Mouse (Mus musculus) lung, postnatal 0 days (tissue): ENCODE measurements at regions not wholly inside any gene's neighbourhood (a gene's known extent, or its start where the extent isn't known, plus 50 kb on each side); places are given as distances from the start of the nearest gene placed in this dataset.

Source experiments
- ATAC-seq: fragments of 200-750 bp; cut with Nextera tagmentation; 2 replicates; pipeline ENCODE4 v1.8.0; 2017; ENCODE audit warnings: moderate library complexity
- DNase-seq: peaks from one replicate; pipeline ENCODE4 v3.0.0-alpha.2; 2016; ENCODE audit warnings: low spot score
- H3K27ac ChIP-seq: fragments of 300-500 bp; sonication (generic); 2 replicates; pipeline ENCODE4 v1.5.1; 2014; ENCODE audit warnings: antibody characterized with exemption, mild to moderate bottlenecking, low read length, mixed read lengths
- H3K27me3 ChIP-seq: fragments of 300-500 bp; sonication (generic); replicated peaks from 2 replicates; pipeline ENCODE4 v1.6.1; 2014; ENCODE audit warnings: low read length, mixed read lengths; ENCODE audit not compliant: insufficient read depth
- H3K36me3 ChIP-seq: fragments of 300-500 bp; sonication (generic); 2 replicates; pipeline ENCODE4 v1.6.1; 2014; ENCODE audit warnings: low read length, mixed read lengths; ENCODE audit not compliant: insufficient read depth
- H3K4me1 ChIP-seq: fragments of 300-500 bp; sonication (generic); 2 replicates; pipeline ENCODE4 v1.6.1; 2014; ENCODE audit warnings: antibody characterized with exemption, low read depth, low read length, mixed read lengths; ENCODE audit not compliant: insufficient read depth
- H3K4me2 ChIP-seq: fragments of 300-500 bp; sonication (generic); replicated peaks from 2 replicates; pipeline ENCODE4 v1.6.1; 2014; ENCODE audit warnings: low read depth, mild to moderate bottlenecking, low read length, moderate library complexity, mixed read lengths
- H3K4me3 ChIP-seq: fragments of 300-500 bp; sonication (generic); 2 replicates; pipeline ENCODE4 v1.5.1; 2014; ENCODE audit warnings: low read depth, low read length
- H3K9ac ChIP-seq: fragments of 300-500 bp; sonication (generic); replicated peaks from 2 replicates; pipeline ENCODE4 v1.6.1; 2014; ENCODE audit warnings: low read depth, mild to moderate bottlenecking
- H3K9me3 ChIP-seq: fragments of 300-500 bp; sonication (generic); 2 replicates; pipeline ENCODE4 v1.6.1; 2016; ENCODE audit warnings: low read length, mixed read lengths
- CTCF ChIP-seq: IDR thresholded peaks from 2 replicates; pipeline ENCODE4 v1.5.1; 2016; ENCODE audit warnings: antibody characterized with exemption, mild to moderate bottlenecking
- EP300 ChIP-seq: IDR thresholded peaks from 2 replicates; pipeline ENCODE4 v1.6.1; 2016; ENCODE audit warnings: antibody characterized with exemption, mild to moderate bottlenecking, control low read depth
- WGBS: fragments of 180-500 bp; shearing (Covaris S2); extraction: QIAGEN DNeasy Blood & Tissue Kit; methylation state at CpG from one replicate; pipeline ENCODE4 v1.1.7; 2014; 5-methylcytosine and 5-hydroxymethylcytosine counted together

GRCm38 (mm10) chr1:77073071-77073470 lies 441.8 kb downstream of the Epha4 start:
- no peak overlapping the region for H3K9ac ChIP-seq
- ATAC-seq = no peak; the same call in 1 of the 2 replicates
- H3K36me3 ChIP-seq = no peaks in the 10 kb centered on the region
- H3K4me3 ChIP-seq = no peak overlapping the region
- H3K4me2 ChIP-seq = 0 out of 2 replicates have a peak overlapping the region, but pooled peaks have one; percentile 1
- TF ChIP-seq CTCF = no peak
- no peak for TF ChIP-seq EP300
- H3K27me3 ChIP-seq = no peaks in the 10 kb centered on the region
- WGBS = 68% methylated on average over 1 of the region's 1 CpGs
- no peaks in the 10 kb centered on the region for H3K4me1 ChIP-seq
- no peaks in the 10 kb centered on the region for H3K9me3 ChIP-seq
- H3K27ac ChIP-seq = no peak overlapping the region
- no peak for DNase-seq

- DNase-seq (no peak), ATAC-seq (no peak)
- 77% methylated on average over 13 of the region's 13 CpGs for WGBS
- Histone ChIP-seq H3K36me3 (no peaks in the 10 kb centered on the region), H3K27ac (no peak overlapping the region), H3K4me3 (no peak overlapping the region), H3K4me1 (no peaks in the 10 kb centered on the region), H3K9ac (no peak overlapping the region), H3K4me2 (no peak overlapping the region), H3K9me3 (no peaks in the 10 kb centered on the region), H3K27me3 (no peaks in the 10 kb centered on the region)
- no peak for TF ChIP-seq EP300
- no peak for TF ChIP-seq CTCF
Measured at GRCm38 (mm10) chr1:77074926-77075885, 439.7 kb downstream of the Epha4 start.

GRCm38 (mm10) chr1:77080767-77081166 lies 434.1 kb downstream of the Epha4 start:
- WGBS = 35% methylated on average over 5 of the region's 5 CpGs
- H3K9ac ChIP-seq = no peak overlapping the region
- no peaks in the 10 kb centered on the region for H3K36me3 ChIP-seq
- no peaks in the 10 kb centered on the region for H3K4me1 ChIP-seq
- DNase-seq = peak; percentile 13
- no peaks in the 10 kb centered on the region for H3K9me3 ChIP-seq
- ATAC-seq = no peak
- no peak overlapping the region for H3K27ac ChIP-seq
- H3K4me2 ChIP-seq = no peak overlapping the region
- TF ChIP-seq CTCF (no peak), EP300 (no peak)
- no peaks in the 10 kb centered on the region for H3K27me3 ChIP-seq
- no peak overlapping the region for H3K4me3 ChIP-seq

- H3K4me3 ChIP-seq = no peak overlapping the region
- no peaks in the 10 kb centered on the region for H3K27me3 ChIP-seq
- ATAC-seq = no peak
- peak; percentile 52 for DNase-seq
- H3K36me3 ChIP-seq = no peaks in the 10 kb centered on the region
- no peaks in the 10 kb centered on the region for H3K4me1 ChIP-seq
- peak; percentile 68 for TF ChIP-seq CTCF
- TF ChIP-seq EP300 = no peak
- WGBS = 45% methylated on average over 7 of the region's 7 CpGs
- H3K9ac ChIP-seq = no peak overlapping the region
- H3K9me3 ChIP-seq = no peaks in the 10 kb centered on the region
- no peak overlapping the region for H3K4me2 ChIP-seq
- H3K27ac ChIP-seq = no peak overlapping the region
Measured at GRCm38 (mm10) chr1:77081660-77082059, 433.2 kb downstream of the Epha4 start.

GRCm38 (mm10) chr1:77082410-77082809 lies 432.5 kb downstream of the Epha4 start:
- H3K27me3 ChIP-seq = no peaks in the 10 kb centered on the region
- H3K36me3 ChIP-seq = no peaks in the 10 kb centered on the region
- TF ChIP-seq CTCF (no peak), EP300 (no peak)
- no peaks in the 10 kb centered on the region for H3K4me1 ChIP-seq
- ATAC-seq = no peak
- 55% methylated on average over 3 of the region's 3 CpGs for WGBS
- H3K4me3 ChIP-seq = no peak overlapping the region
- no peak for DNase-seq
- H3K27ac ChIP-seq = no peak overlapping the region
- no peaks in the 10 kb centered on the region for H3K9me3 ChIP-seq
- no peak overlapping the region for H3K4me2 ChIP-seq
- no peak overlapping the region for H3K9ac ChIP-seq

- H3K27ac ChIP-seq = no peak overlapping the region
- H3K36me3 ChIP-seq = no peaks in the 10 kb centered on the region
- no peak overlapping the region for H3K4me3 ChIP-seq
- DNase-seq = no peak
- H3K4me2 ChIP-seq = no peak overlapping the region
- H3K9ac ChIP-seq = no peak overlapping the region
- TF ChIP-seq CTCF (no peak), EP300 (no peak)
- no peaks in the 10 kb centered on the region for H3K9me3 ChIP-seq
- no peak for ATAC-seq
- H3K27me3 ChIP-seq = no peaks in the 10 kb centered on the region
- H3K4me1 ChIP-seq = no peaks in the 10 kb centered on the region
- 18% methylated on average over 2 of the region's 2 CpGs for WGBS
Measured at GRCm38 (mm10) chr1:77093551-77093950, 421.3 kb downstream of the Epha4 start.
